Comparison of ENCODE assay signal across 8 mouse cellular contexts in the genomic region with DNA sequence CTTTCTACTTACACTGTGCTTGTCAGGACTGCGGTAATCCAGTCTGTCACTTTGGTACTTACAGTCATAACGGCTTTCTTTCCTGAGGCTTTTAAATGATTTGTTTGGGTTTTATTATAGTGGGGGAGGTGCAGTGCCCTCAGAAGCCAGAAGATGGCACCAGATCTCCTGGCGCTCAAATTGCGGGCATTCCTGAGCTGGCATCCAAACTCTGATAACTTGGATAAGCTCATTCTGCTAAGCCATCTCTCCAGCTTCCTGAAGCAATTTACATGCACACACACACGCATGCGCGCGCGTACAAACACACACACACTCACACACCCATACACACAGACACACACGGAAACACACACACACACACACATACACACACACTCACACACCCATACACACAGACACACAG. TPM values are rescaled to one million over a fixed set of nuclear protein-coding genes. Genes with fewer than 3 reads are reported as not detected.
DNase-seq lines count a peak whose midpoint lies in the region; ATAC-seq and TF ChIP-seq lines count a peak whose summit lies in the region.

No protein-coding gene starts in this region.

- POLR2A ChIA-PET in Patski (lab: Charles Lee), result no interaction called here

- no peak overlapping the region for H3K9ac ChIP-seq in forebrain, embryonic 16.5 days (replicated peaks; ENCODE audit: low read depth, low read length)

- no peak for ATAC-seq in Patski
- peak; percentile 71 for ATAC-seq in forebrain, embryonic 16.5 days
- peak; percentile 69 to 75 for ATAC-seq in hematopoietic stem cell, adult 5-6 weeks (replicated peaks in 1 of 2; ENCODE audit: insufficient read depth in 1 of 2, low FRiP score in 2 of 2, low TSS enrichment in 1 of 2, low read depth in 1 of 2, poor library complexity in 2 of 2, severe bottlenecking in 2 of 2)

- CTCF ChIA-PET in Patski (lab: Charles Lee), result interaction anchor here (0.7 to 2.1 kb wide), 21 partner anchors 10 to 258 kb away, joined by 3 to 9 read pairs (median 4); partner anchors contain the start of genes Ctsk, Ctss, Ensa and Golph3l

- peak; percentile 39 for DNase-seq in Patski (ENCODE audit: low read depth, low spot score)
- peak; percentile 67 for DNase-seq in cerebellum, adult 8-10 months
- DNase-seq in layer of hippocampus, postnatal 14 days (ENCODE audit: low spot score in 2 of 2), result peak; percentile 68 to 82
- DNase-seq in lung, postnatal 25 days (ENCODE audit: low spot score), result peak; percentile 61
- DNase-seq in retina, postnatal 1 day, result peak; percentile 88
- DNase-seq in urinary bladder, postnatal 25 days (ENCODE audit: low spot score), result peak; percentile 57

- no peak overlapping the region for H3K4me2 ChIP-seq in forebrain, embryonic 16.5 days (ENCODE audit: low read length)

- peak; percentile 96 for TF ChIP-seq CTCF in Patski (IDR thresholded peaks at IDR 0.05)

- H3K27ac ChIP-seq in forebrain, embryonic 16.5 days (ENCODE audit: low read length), result no peak overlapping the region

- no peaks in the 10 kb centered on the region for H3K36me3 ChIP-seq in forebrain, embryonic 16.5 days (ENCODE audit: control insufficient read depth, insufficient read depth)

- in situ Hi-C loops in Patski (cut with MboI; ENCODE audit: low pct_unique_long_range_greater_than_20kb), result loop anchor here (5.0 to 10.0 kb wide), 2 partner anchors 255 to 317 kb away; no protein-coding TSS in a partner anchor

- H3K4me1 ChIP-seq in forebrain, embryonic 16.5 days (replicated peaks; ENCODE audit: control insufficient read depth, insufficient read depth, low read length), result no peaks in the 10 kb centered on the region

- H3K4me3 ChIP-seq in forebrain, embryonic 16.5 days (replicated peaks; ENCODE audit: low read length), result no peak overlapping the region

- H3K27me3 ChIP-seq in Patski, result no peaks in the 10 kb centered on the region
- H3K27me3 ChIP-seq in forebrain, embryonic 16.5 days (replicated peaks; ENCODE audit: control insufficient read depth, insufficient read depth, low read length), result no peaks in the 10 kb centered on the region

- H3K9me3 ChIP-seq in forebrain, embryonic 16.5 days (ENCODE audit: control insufficient read depth, low read length), result no peaks in the 10 kb centered on the region

- 25% methylated on average over 10 of the region's 10 CpGs for WGBS in forebrain, embryonic 16.5 days

RNA-seq across cellular contexts. Expression of gene Ctss, which starts 9.1 kb away (rescaled TPM):
- not detected for polyA plus RNA-seq in Patski (2021)
- 11.0 and 11.1 TPM in 2 replicates for polyA plus RNA-seq in forebrain, embryonic 16.5 days (2015; fragmentation: Nextera tagmentation; extraction: Ambion mirVana)
- total RNA-seq in hematopoietic stem cell, adult 5-6 weeks (2017), result 73.4 and 145 TPM in 2 replicates
- total RNA-seq in layer of hippocampus, postnatal 14 days (2021), result 10 to 100 TPM; 32.3 to 35.9 TPM

RNA-seq across cellular contexts. Expression of gene Ctsk, which starts 18.4 kb away (rescaled TPM):
- polyA plus RNA-seq in Patski (2021), result 1.1 TPM
- 3.2 and 8.4 TPM in 2 replicates for polyA plus RNA-seq in forebrain, embryonic 16.5 days (2015; fragmentation: Nextera tagmentation; extraction: Ambion mirVana)
- total RNA-seq in hematopoietic stem cell, adult 5-6 weeks (2017), result not detected in 2 replicates
- total RNA-seq in layer of hippocampus, postnatal 14 days (2021), result 1 to 10 TPM; 7.1 to 8.0 TPM

RNA-seq across cellular contexts. Expression of gene Hormad1, which starts 42.0 kb away (rescaled TPM):
- not detected for polyA plus RNA-seq in Patski (2021)
- polyA plus RNA-seq in forebrain, embryonic 16.5 days (2015; fragmentation: Nextera tagmentation; extraction: Ambion mirVana), result not detected in 2 replicates
- not detected in 2 replicates for total RNA-seq in hematopoietic stem cell, adult 5-6 weeks (2017)
- not detected for total RNA-seq in layer of hippocampus, postnatal 14 days (2021)
